Mouse (Mus musculus): ENCODE results near the gene Kndc1. TPM values are rescaled to one million over a fixed set of nuclear protein-coding genes. Genes with fewer than 3 reads are reported as not detected.

Gene Kndc1
- total RNA-seq, 1 experiment from 2014 or later = 1.1 TPM

GRCm38 (mm10) chr7:139951991-139952633, 57.6 kb downstream of the Kndc1 start:
- DNase-seq = no peak

- no peak for DNase-seq
Measured at GRCm38 (mm10) chr7:139955505-139955904, 61.0 kb downstream of the Kndc1 start.

GRCm38 (mm10) chr7:139956658-139957057, 62.2 kb downstream of the Kndc1 start:
- DNase-seq = no peak

GRCm38 (mm10) chr7:139957437-139957836, 62.9 kb downstream of the Kndc1 start:
- DNase-seq = no peak

GRCm38 (mm10) chr7:139957958-139958357, 63.5 kb downstream of the Kndc1 start:
- peak; percentile 49 for DNase-seq

GRCm38 (mm10) chr7:139961141-139961540, 66.6 kb downstream of the Kndc1 start:
- peak; percentile 68 for DNase-seq

- DNase-seq = no peak
Measured at GRCm38 (mm10) chr7:139963814-139964213, 69.3 kb downstream of the Kndc1 start.

GRCm38 (mm10) chr7:139967175-139967574, 72.7 kb downstream of the Kndc1 start:
- DNase-seq = no peak

GRCm38 (mm10) chr7:139968428-139968827, 73.9 kb downstream of the Kndc1 start:
- DNase-seq = no peak

- peak; percentile 78 for DNase-seq
Measured at GRCm38 (mm10) chr7:139969348-139970130, 75.0 kb downstream of the Kndc1 start.

- DNase-seq = no peak
Measured at GRCm38 (mm10) chr7:139970216-139970919, 75.9 kb downstream of the Kndc1 start.

GRCm38 (mm10) chr7:139970979-139971378, 76.5 kb downstream of the Kndc1 start:
- no peak for DNase-seq

GRCm38 (mm10) chr7:139971436-139971835, 76.9 kb downstream of the Kndc1 start:
- DNase-seq = peak; percentile 49

- no peak for DNase-seq
Measured at GRCm38 (mm10) chr7:139972923-139973331, 78.4 kb downstream of the Kndc1 start.

GRCm38 (mm10) chr7:139974307-139974706, 79.8 kb downstream of the Kndc1 start:
- DNase-seq = no peak

- DNase-seq = no peak
Measured at GRCm38 (mm10) chr7:139975471-139975870, 81.0 kb downstream of the Kndc1 start.

- DNase-seq = peak; percentile 88
Measured at GRCm38 (mm10) chr7:139978278-139978892, 83.9 kb downstream of the Kndc1 start, which contains the start of gene 6430531B16Rik. TSS of gene 6430531B16Rik (minus strand) at chr7:139978755.

GRCm38 (mm10) chr7:139979011-139979719, 84.7 kb downstream of the Kndc1 start:
- no peak for DNase-seq

- DNase-seq = no peak
Measured at GRCm38 (mm10) chr7:139980778-139981177, 86.3 kb downstream of the Kndc1 start.

GRCm38 (mm10) chr7:139982058-139982457, 87.6 kb downstream of the Kndc1 start:
- no peak for DNase-seq

GRCm38 (mm10) chr7:139984505-139984904, 90.0 kb downstream of the Kndc1 start:
- DNase-seq = no peak

GRCm38 (mm10) chr7:139988272-139988671, 93.8 kb downstream of the Kndc1 start:
- DNase-seq = no peak

Measured in adrenal gland, postnatal 25 days (tissue).